Mouse (Mus musculus) neural tube, embryonic 15.5 days (tissue): Measurements from ENCODE around the gene Txk. TPM values are rescaled to one million over a fixed set of nuclear protein-coding genes. Genes with fewer than 3 reads are reported as not detected.
A peak's percentile ranks its signal among the peaks of the same experiment; 100 is the strongest.

Experiments used
- ATAC-seq: fragments of 200-750 bp; cut with Nextera tagmentation; 2 replicates; pipeline ENCODE4 v1.8.0; 2017; ENCODE audit warnings: mild to moderate bottlenecking, moderate TSS enrichment, moderate library complexity; ENCODE audit not compliant: low FRiP score
- H3K27ac ChIP-seq: fragments of 300-500 bp; sonication (generic); replicated peaks from 2 replicates; pipeline ENCODE4 v1.5.1; 2015; ENCODE audit warnings: mild to moderate bottlenecking, inconsistent platforms
- H3K27me3 ChIP-seq: fragments of 300-500 bp; sonication (generic); replicated peaks from 2 replicates; pipeline ENCODE4 v1.6.1; 2015; ENCODE audit warnings: inconsistent platforms
- H3K36me3 ChIP-seq: fragments of 300-500 bp; sonication (generic); 2 replicates; pipeline ENCODE4 v1.6.1; 2015; ENCODE audit warnings: inconsistent platforms
- H3K4me1 ChIP-seq: fragments of 300-500 bp; sonication (generic); 2 replicates; pipeline ENCODE4 v1.6.1; 2015; ENCODE audit warnings: inconsistent platforms
- H3K4me2 ChIP-seq: fragments of 300-500 bp; sonication (generic); 2 replicates; pipeline ENCODE4 v1.6.1; 2015; ENCODE audit warnings: inconsistent platforms, mild to moderate bottlenecking, moderate library complexity
- H3K4me3 ChIP-seq: fragments of 300-500 bp; sonication (generic); replicated peaks from 2 replicates; pipeline ENCODE4 v1.5.1; 2015; ENCODE audit warnings: mild to moderate bottlenecking, inconsistent platforms
- H3K9ac ChIP-seq: fragments of 300-500 bp; sonication (generic); replicated peaks from 2 replicates; pipeline ENCODE4 v1.6.1; 2015; ENCODE audit warnings: mild to moderate bottlenecking, inconsistent platforms
- H3K9me3 ChIP-seq: fragments of 300-500 bp; sonication (generic); replicated peaks from 2 replicates; pipeline ENCODE4 v1.6.1; 2016; ENCODE audit warnings: inconsistent platforms
- WGBS: fragments of 180-500 bp; shearing (Covaris S2); methylation state at CpG from one replicate; pipeline ENCODE4 v1.1.7; 2015; ENCODE audit warnings: mixed read lengths; 5-methylcytosine and 5-hydroxymethylcytosine counted together
- polyA plus RNA-seq: library from polyadenylated mRNA; unstranded; fragments of >200 nt; fragmentation: Nextera tagmentation; extraction: Ambion mirVana; gene quantifications from 2 replicates; pipeline ENCODE4 v1.2.1, GENCODE M21; 2015

The Txk gene
- polyA plus RNA-seq, 1 experiment from 2014 or later, result 0.13 TPM

GRCm38 (mm10) chr5:72750226-72750625 is 2.4 kb downstream of the Txk start:
- Histone ChIP-seq H3K9me3 (no peaks in the 10 kb centered on the region), H3K9ac (no peak overlapping the region), H3K27ac (peak overlapping the region; percentile 34; the same call in 1 of the 2 replicates), H3K36me3 (no peaks in the 10 kb centered on the region), H3K4me3 (no peak overlapping the region), H3K4me1 (0 out of 2 replicates have a peak, but pooled peaks cover 4% of the 10 kb centered on the region), H3K27me3 (no peaks in the 10 kb centered on the region), H3K4me2 (no peak overlapping the region)
- 74% methylated on average over 5 of the region's 5 CpGs for WGBS
- no peak for ATAC-seq

- WGBS, result 89% methylated on average over 7 of the region's 7 CpGs
- H3K4me1 ChIP-seq, result 0 out of 2 replicates have a peak, but pooled peaks cover 4% of the 10 kb centered on the region
- H3K4me3 ChIP-seq, result no peak overlapping the region
- no peaks in the 10 kb centered on the region for H3K9me3 ChIP-seq
- no peaks in the 10 kb centered on the region for H3K36me3 ChIP-seq
- no peak for ATAC-seq
- no peaks in the 10 kb centered on the region for H3K27me3 ChIP-seq
- no peak overlapping the region for H3K4me2 ChIP-seq
- H3K9ac ChIP-seq, result no peak overlapping the region
- no peak overlapping the region for H3K27ac ChIP-seq
These were observed 3.8 kb downstream of the Txk start for GRCm38 (mm10) chr5:72748659-72749265.

GRCm38 (mm10) chr5:72747384-72747783 is 5.2 kb downstream of the Txk start:
- WGBS, result 70% methylated on average over 4 of the region's 4 CpGs

GRCm38 (mm10) chr5:72746461-72746860 is 6.1 kb downstream of the Txk start:
- WGBS, result 87% methylated on average over 4 of the region's 4 CpGs
- ATAC-seq, result no peak
- Histone ChIP-seq H3K4me3 (no peak overlapping the region), H3K36me3 (no peaks in the 10 kb centered on the region), H3K4me1 (0 out of 2 replicates have a peak, but pooled peaks cover 4% of the 10 kb centered on the region), H3K4me2 (no peak overlapping the region), H3K9ac (no peak overlapping the region), H3K9me3 (no peaks in the 10 kb centered on the region), H3K27ac (no peak overlapping the region), H3K27me3 (no peaks in the 10 kb centered on the region)

More at GRCm38 (mm10) chr5:72747384-72747783, 5.2 kb downstream of the Txk start:
- Histone ChIP-seq H3K4me3 (no peak overlapping the region), H3K27ac (no peak overlapping the region), H3K36me3 (no peaks in the 10 kb centered on the region), H3K9ac (no peak overlapping the region), H3K27me3 (no peaks in the 10 kb centered on the region), H3K4me1 (0 out of 2 replicates have a peak, but pooled peaks cover 4% of the 10 kb centered on the region), H3K4me2 (no peak overlapping the region), H3K9me3 (no peaks in the 10 kb centered on the region)
- ATAC-seq, result no peak

GRCm38 (mm10) chr5:72743103-72743502 is 9.5 kb downstream of the Txk start:
- no peak overlapping the region for H3K4me3 ChIP-seq
- no peak overlapping the region for H3K9ac ChIP-seq
- no peak overlapping the region for H3K27ac ChIP-seq
- no peak overlapping the region for H3K4me2 ChIP-seq
- no peak for ATAC-seq
- H3K9me3 ChIP-seq, result no peaks in the 10 kb centered on the region
- H3K27me3 ChIP-seq, result no peaks in the 10 kb centered on the region
- no peaks in the 10 kb centered on the region for H3K36me3 ChIP-seq
- no peaks in the 10 kb centered on the region for H3K4me1 ChIP-seq
- WGBS, result 94% methylated on average over 6 of the region's 6 CpGs

- H3K9ac ChIP-seq, result no peak overlapping the region
- no peak overlapping the region for H3K4me2 ChIP-seq
- H3K9me3 ChIP-seq, result no peaks in the 10 kb centered on the region
- H3K4me1 ChIP-seq, result no peaks in the 10 kb centered on the region
- no peak overlapping the region for H3K4me3 ChIP-seq
- ATAC-seq, result no peak
- no peaks in the 10 kb centered on the region for H3K27me3 ChIP-seq
- WGBS, result 84% methylated on average over 7 of the region's 7 CpGs
- no peak overlapping the region for H3K27ac ChIP-seq
- no peaks in the 10 kb centered on the region for H3K36me3 ChIP-seq
These were observed 15.7 kb downstream of the Txk start for GRCm38 (mm10) chr5:72736868-72737267.

- 85% methylated on average over 8 of the region's 8 CpGs for WGBS
- H3K27me3 ChIP-seq, result no peaks in the 10 kb centered on the region
- H3K4me1 ChIP-seq, result no peaks in the 10 kb centered on the region
- no peak overlapping the region for H3K4me3 ChIP-seq
- no peak for ATAC-seq
- no peak overlapping the region for H3K9ac ChIP-seq
- H3K9me3 ChIP-seq, result no peaks in the 10 kb centered on the region
- H3K27ac ChIP-seq, result no peak overlapping the region
- no peaks in the 10 kb centered on the region for H3K36me3 ChIP-seq
- no peak overlapping the region for H3K4me2 ChIP-seq
These were observed 16.1 kb downstream of the Txk start for GRCm38 (mm10) chr5:72736437-72736836.

GRCm38 (mm10) chr5:72735763-72736162 is 16.8 kb downstream of the Txk start:
- WGBS, result 63% methylated on average over 7 of the region's 7 CpGs
- no peak for ATAC-seq
- no peaks in the 10 kb centered on the region for H3K27me3 ChIP-seq

GRCm38 (mm10) chr5:72732885-72733284 is 19.7 kb downstream of the Txk start:
- Histone ChIP-seq H3K4me2 (no peak overlapping the region), H3K27me3 (no peaks in the 10 kb centered on the region), H3K36me3 (no peaks in the 10 kb centered on the region), H3K9ac (no peak overlapping the region), H3K4me1 (no peaks in the 10 kb centered on the region), H3K27ac (no peak overlapping the region), H3K9me3 (no peaks in the 10 kb centered on the region), H3K4me3 (no peak overlapping the region)
- 78% methylated on average over 1 of the region's 1 CpGs for WGBS
- no peak for ATAC-seq

More at GRCm38 (mm10) chr5:72735763-72736162, 16.8 kb downstream of the Txk start:
- no peak overlapping the region for H3K4me3 ChIP-seq
- no peak overlapping the region for H3K9ac ChIP-seq
- no peaks in the 10 kb centered on the region for H3K9me3 ChIP-seq
- H3K4me1 ChIP-seq, result no peaks in the 10 kb centered on the region
- H3K4me2 ChIP-seq, result no peak overlapping the region
- no peaks in the 10 kb centered on the region for H3K36me3 ChIP-seq
- no peak overlapping the region for H3K27ac ChIP-seq

GRCm38 (mm10) chr5:72725404-72725803 is 27.2 kb downstream of the Txk start:
- no peaks in the 10 kb centered on the region for H3K9me3 ChIP-seq
- no peak overlapping the region for H3K4me3 ChIP-seq
- 87% methylated on average over 3 of the region's 3 CpGs for WGBS
- H3K9ac ChIP-seq, result no peak overlapping the region
- H3K4me1 ChIP-seq, result no peaks in the 10 kb centered on the region
- H3K27me3 ChIP-seq, result no peaks in the 10 kb centered on the region
- ATAC-seq, result no peak
- no peak overlapping the region for H3K4me2 ChIP-seq
- no peaks in the 10 kb centered on the region for H3K36me3 ChIP-seq
- no peak overlapping the region for H3K27ac ChIP-seq

- Histone ChIP-seq H3K36me3 (no peaks in the 10 kb centered on the region), H3K27me3 (no peaks in the 10 kb centered on the region), H3K4me2 (no peak overlapping the region), H3K4me1 (no peaks in the 10 kb centered on the region), H3K9me3 (no peaks in the 10 kb centered on the region), H3K9ac (no peak overlapping the region), H3K27ac (no peak overlapping the region), H3K4me3 (no peak overlapping the region)
- no peak for ATAC-seq
- WGBS, result 88% methylated on average over 2 of the region's 2 CpGs
These were observed 29.1 kb downstream of the Txk start for GRCm38 (mm10) chr5:72723429-72723828.

- H3K27ac ChIP-seq, result no peak overlapping the region
- no peaks in the 10 kb centered on the region for H3K36me3 ChIP-seq
- no peaks in the 10 kb centered on the region for H3K9me3 ChIP-seq
- ATAC-seq, result no peak
- no peaks in the 10 kb centered on the region for H3K4me1 ChIP-seq
- H3K9ac ChIP-seq, result no peak overlapping the region
- no peaks in the 10 kb centered on the region for H3K27me3 ChIP-seq
- no peak overlapping the region for H3K4me3 ChIP-seq
- no peak overlapping the region for H3K4me2 ChIP-seq
- 64% methylated on average over 7 of the region's 7 CpGs for WGBS
These were observed 32.0 kb downstream of the Txk start for GRCm38 (mm10) chr5:72720587-72720986.
